Mouse (Mus musculus): ENCODE data around the gene Il1rapl2. TPM values are rescaled to one million over a fixed set of nuclear protein-coding genes. Genes with fewer than 3 reads are reported as not detected.

Gene Il1rapl2
- 0.08 and 0.24 TPM in 2 replicates for polyA plus RNA-seq (2012; rRNA removed)

DNA sequence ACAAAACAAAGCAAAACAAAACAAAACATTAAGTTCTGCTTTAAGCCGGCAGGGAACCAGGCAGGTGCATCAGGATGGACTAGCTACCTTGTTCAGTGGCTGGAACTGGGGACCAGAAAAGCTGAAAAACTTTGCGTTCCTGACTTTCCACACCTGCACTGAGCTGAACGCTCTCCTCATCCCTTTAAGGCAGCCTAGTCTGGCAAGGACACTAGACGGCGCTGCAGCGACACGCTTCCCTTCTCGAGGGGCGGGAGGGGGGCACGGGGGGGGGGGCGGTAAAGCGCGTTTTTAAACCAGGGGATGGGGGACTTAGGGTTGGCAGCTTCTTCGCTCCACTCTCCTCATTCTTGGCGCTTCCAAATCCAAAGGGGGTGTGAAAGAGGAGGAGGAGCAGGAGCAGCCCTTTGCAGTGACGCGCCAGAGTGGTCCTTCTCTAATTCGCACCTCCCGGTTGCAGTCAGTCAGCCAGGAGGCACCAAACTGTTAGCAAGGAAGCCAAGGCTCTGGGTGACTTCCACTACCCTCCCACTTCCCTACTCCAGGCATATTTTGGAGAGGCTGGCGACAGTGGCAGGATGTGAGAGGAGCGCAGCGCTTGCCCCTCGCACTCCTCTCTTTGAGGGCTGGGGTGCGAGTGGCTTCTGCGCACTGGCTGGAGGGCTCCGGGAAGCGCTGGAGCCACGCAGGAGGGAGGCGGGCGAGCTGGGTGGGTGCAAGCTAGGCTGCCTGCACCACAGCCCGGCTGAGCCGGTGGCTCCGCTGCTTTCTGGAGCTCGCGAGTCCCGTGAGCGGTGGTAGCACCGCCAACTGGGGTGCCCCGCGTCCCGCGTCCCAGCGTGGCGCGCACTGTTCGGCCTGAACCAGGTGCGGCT, at the start of gene Il1rapl2:
TSS of gene Il1rapl2 (plus strand) at position 288 of the 875 bp plus-strand sequence.

DNA sequence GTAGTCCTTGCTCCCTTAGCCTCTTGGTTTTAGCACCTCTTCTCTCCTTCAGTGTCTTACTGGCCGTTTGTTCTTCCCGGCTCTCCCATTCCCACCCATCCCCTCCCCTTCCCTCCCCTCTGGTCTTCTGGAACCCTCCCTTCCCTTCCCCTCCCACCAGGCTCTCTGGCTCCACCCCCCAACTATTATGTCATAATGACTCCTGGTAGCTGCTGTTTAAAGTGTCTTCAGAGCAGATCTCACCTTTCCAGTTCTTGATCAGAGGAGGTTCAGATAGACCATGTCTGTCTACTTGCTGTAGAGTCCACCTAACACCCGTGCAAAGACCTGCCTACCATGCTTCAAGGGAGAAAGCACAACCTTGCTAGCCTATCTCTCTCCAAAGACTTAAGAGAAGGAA, 639.1 kb downstream of the Il1rapl2 start, which contains the start of gene Tex13a:
TSS of gene Tex13a (minus strand) at position 101 of the 400 bp plus-strand sequence.

